Mouse (Mus musculus) MEL (cell line): ENCODE measurements around the gene Ncln. TPM values are rescaled to one million over a fixed set of nuclear protein-coding genes. Genes with fewer than 3 reads are reported as not detected.

Experiments
- DNase-seq: peaks from one replicate; pipeline ENCODE4 v3.0.0; 2011; ENCODE audit warnings: low read depth, low spot score
- H3K27ac ChIP-seq: 2 replicates; pipeline ENCODE4 v1.5.1; 2012; ENCODE audit warnings: low read depth, mild to moderate bottlenecking, control low read depth, low read length, moderate library complexity; ENCODE audit not compliant: control insufficient read depth
- H3K27me3 ChIP-seq, 2 experiments: fragments of 150-350 bp in 1 of 2; sonication (generic) in 1 of 2; 2 replicates each; pipeline ENCODE4 v1.6.1; 2012; ENCODE audit warnings: low read length in 2 of 2, mild to moderate bottlenecking in 2 of 2, improper control_type of control experiment in 1 of 2, moderate library complexity in 1 of 2; ENCODE audit not compliant: insufficient read depth in 2 of 2, control insufficient read depth in 1 of 2
- H3K36me3 ChIP-seq, 2 experiments: 2 replicates each; pipeline ENCODE4 v1.6.1; 2012 to 2014; ENCODE audit warnings: low read length in 2 of 2, improper control_type of control experiment in 1 of 2, inconsistent platforms in 1 of 2, mild to moderate bottlenecking in 1 of 2; ENCODE audit not compliant: insufficient read depth in 2 of 2, control insufficient read depth in 1 of 2
- H3K4me1 ChIP-seq, 2 experiments: fragments of 150-350 bp in 1 of 2; sonication (generic) in 1 of 2; 2 replicates each; pipeline ENCODE4 v1.6.1; 2012; ENCODE audit warnings: low read length in 2 of 2, improper control_type of control experiment in 1 of 2, mild to moderate bottlenecking in 1 of 2; ENCODE audit not compliant: insufficient read depth in 2 of 2, control insufficient read depth in 1 of 2
- H3K4me3 ChIP-seq, 2 experiments: fragments of 150-350 bp in 1 of 2; sonication (generic) in 1 of 2; 2 replicates each; pipeline ENCODE4 v1.5.1; 2012; ENCODE audit warnings: low read depth in 2 of 2, low read length in 2 of 2, mild to moderate bottlenecking in 2 of 2, moderate library complexity in 2 of 2, control low read depth in 1 of 2, improper control_type of control experiment in 1 of 2; ENCODE audit not compliant: control insufficient read depth in 1 of 2, insufficient read depth in 1 of 2
- H3K79me2 ChIP-seq: 2 replicates; pipeline ENCODE4 v1.6.1; 2012; ENCODE audit warnings: mild to moderate bottlenecking, low read length, moderate library complexity; ENCODE audit not compliant: control insufficient read depth, poor library complexity, insufficient read depth
- H3K9ac ChIP-seq: 2 replicates; pipeline ENCODE4 v1.6.1; 2012; ENCODE audit warnings: low read depth, mild to moderate bottlenecking, control low read depth, low read length, moderate library complexity; ENCODE audit not compliant: control insufficient read depth, poor library complexity, severe bottlenecking
- H3K9me3 ChIP-seq: fragments of 150-350 bp; sonication (generic); replicated peaks from 2 replicates; pipeline ENCODE4 v1.6.1; 2012; ENCODE audit warnings: mild to moderate bottlenecking, low read length, improper control_type of control experiment, moderate library complexity; ENCODE audit not compliant: insufficient read depth
- BHLHE40 ChIP-seq: IDR thresholded peaks from 2 replicates; pipeline ENCODE4 v1.6.1; 2012; ENCODE audit warnings: low read depth, mild to moderate bottlenecking, inconsistent platforms, low read length, improper control_type of control experiment, borderline replicate concordance
- CHD2 ChIP-seq: IDR thresholded peaks from 2 replicates; pipeline ENCODE4 v1.6.1; 2011; ENCODE audit warnings: low read length, improper control_type of control experiment
- CTCF ChIP-seq, 3 experiments: IDR thresholded peaks in 2 of 3; conservative IDR thresholded peaks in 1 of 3; 2 replicates each; pipeline ENCODE4 v1.5.1; 2011 to 2012; ENCODE audit warnings: low read length in 3 of 3, low read depth in 2 of 3, mild to moderate bottlenecking in 2 of 3, improper control_type of control experiment in 1 of 3, inconsistent platforms in 1 of 3, mixed read lengths in 1 of 3, moderate library complexity in 1 of 3; ENCODE audit not compliant: control insufficient read depth in 1 of 3, insufficient read depth in 1 of 3, poor library complexity in 1 of 3, severe bottlenecking in 1 of 3
- ELF1 ChIP-seq: IDR thresholded peaks from 2 replicates; pipeline ENCODE4 v1.6.1; 2014; ENCODE audit warnings: low read depth, mild to moderate bottlenecking, inconsistent platforms, low read length, improper control_type of control experiment, moderate library complexity
- HCFC1 ChIP-seq: IDR thresholded peaks from 2 replicates; pipeline ENCODE4 v1.6.1; 2012; ENCODE audit warnings: low read depth, mild to moderate bottlenecking, inconsistent platforms, low read length, improper control_type of control experiment, moderate library complexity
- JUND ChIP-seq: IDR thresholded peaks from 2 replicates; pipeline ENCODE4 v1.6.1; 2011; ENCODE audit warnings: low read depth, mild to moderate bottlenecking, improper control_type of control experiment, low read length
- MAFK ChIP-seq: IDR thresholded peaks from 2 replicates; pipeline ENCODE4 v1.6.1; 2011; ENCODE audit warnings: low read depth, mild to moderate bottlenecking, low read length, improper control_type of control experiment, borderline replicate concordance
- MXI1 ChIP-seq: IDR thresholded peaks from 2 replicates; pipeline ENCODE4 v1.6.1; 2011; ENCODE audit warnings: mild to moderate bottlenecking, low read depth, low read length, improper control_type of control experiment
- MYC ChIP-seq: IDR thresholded peaks from 2 replicates; pipeline ENCODE4 v1.6.1; 2011; ENCODE audit warnings: low read depth, mild to moderate bottlenecking, low read length, improper control_type of control experiment, moderate library complexity
- NELFE ChIP-seq: IDR thresholded peaks from 2 replicates; pipeline ENCODE4 v1.6.1; 2011; ENCODE audit warnings: low read depth, low read length, improper control_type of control experiment
- NRF1 ChIP-seq: IDR thresholded peaks from 2 replicates; pipeline ENCODE4 v1.6.1; 2014; ENCODE audit warnings: low read depth, mild to moderate bottlenecking, inconsistent platforms, low read length, improper control_type of control experiment, moderate library complexity; ENCODE audit not compliant: poor library complexity, insufficient read depth, severe bottlenecking
- POLR2A ChIP-seq, 2 experiments: IDR thresholded peaks; 2 replicates each; pipeline ENCODE4 v1.6.1; 2011 to 2012; ENCODE audit warnings: low read length in 2 of 2, mild to moderate bottlenecking in 2 of 2, control low read depth in 1 of 2, improper control_type of control experiment in 1 of 2, low read depth in 1 of 2, moderate library complexity in 1 of 2; ENCODE audit not compliant: control insufficient read depth in 1 of 2, insufficient read depth in 1 of 2, poor library complexity in 1 of 2
- POLR2AphosphoS2 ChIP-seq: IDR thresholded peaks from 2 replicates; pipeline ENCODE4 v1.6.1; 2011; ENCODE audit warnings: low read length, improper control_type of control experiment
- POLR2AphosphoS5 ChIP-seq: IDR thresholded peaks from 2 replicates; pipeline ENCODE4 v1.6.1; 2012; ENCODE audit warnings: low read depth, borderline replicate concordance, mild to moderate bottlenecking, inconsistent platforms, low read length, moderate library complexity, mixed read lengths
- RAD21 ChIP-seq: IDR thresholded peaks from 2 replicates; pipeline ENCODE4 v1.6.1; 2011; ENCODE audit warnings: mild to moderate bottlenecking, low read depth, low read length, improper control_type of control experiment
- SIN3A ChIP-seq: IDR thresholded peaks from 2 replicates; pipeline ENCODE4 v1.6.1; 2012; ENCODE audit warnings: low read length, improper control_type of control experiment, inconsistent platforms
- TBP ChIP-seq: IDR thresholded peaks from 2 replicates; pipeline ENCODE4 v1.8.0; 2011; ENCODE audit warnings: low read depth, low read length, improper control_type of control experiment
- UBTF ChIP-seq: IDR thresholded peaks from 2 replicates; pipeline ENCODE4 v1.6.1; 2012; ENCODE audit warnings: low read depth, mild to moderate bottlenecking, inconsistent platforms, low read length, improper control_type of control experiment, moderate library complexity, borderline replicate concordance; ENCODE audit not compliant: insufficient read depth
- USF2 ChIP-seq, 2 experiments: IDR thresholded peaks; 2 replicates each; pipeline ENCODE4 v1.6.1; 2011 to 2012; ENCODE audit warnings: improper control_type of control experiment in 2 of 2, low read length in 2 of 2, borderline replicate concordance in 1 of 2, inconsistent platforms in 1 of 2, low read depth in 1 of 2, mild to moderate bottlenecking in 1 of 2; ENCODE audit not compliant: insufficient read depth in 1 of 2
- ZC3H11A ChIP-seq: IDR thresholded peaks from 2 replicates; pipeline ENCODE4 v1.6.1; 2012; ENCODE audit warnings: low read depth, mild to moderate bottlenecking, inconsistent platforms, low read length, improper control_type of control experiment
- ZKSCAN1 ChIP-seq: IDR thresholded peaks from 2 replicates; pipeline ENCODE4 v1.6.1; 2012; ENCODE audit warnings: low read depth, mild to moderate bottlenecking, inconsistent platforms, low read length, improper control_type of control experiment, moderate library complexity
- ZMIZ1 ChIP-seq: IDR thresholded peaks from 2 replicates; pipeline ENCODE4 v1.6.1; 2012; ENCODE audit warnings: low read depth, mild to moderate bottlenecking, inconsistent platforms, low read length, improper control_type of control experiment, moderate library complexity
- ZNF384 ChIP-seq: IDR thresholded peaks from 2 replicates; pipeline ENCODE4 v1.6.1; 2012; ENCODE audit warnings: low read depth, mild to moderate bottlenecking, inconsistent platforms, low read length, improper control_type of control experiment
- polyA plus RNA-seq, 2 experiments: library from polyadenylated mRNA; stranded (reverse) in 1 of 2; unstranded in 1 of 2; fragments of >175 nt in 1 of 2; fragments of >200 nt in 1 of 2; gene quantifications; 2 replicates each; pipeline versions ENCODE4 v1.2.1 to v1.2.4; 2012; ENCODE audit warnings: low replicate concordance in 2 of 2, low read depth in 1 of 2; ENCODE audit not compliant: insufficient read length in 2 of 2, insufficient read depth in 1 of 2, missing spikeins in 1 of 2
- total RNA-seq: library from RNA; depleted of rRNA; stranded (reverse); fragments of 300-350 nt; gene quantifications from 2 replicates; pipeline ENCODE4 v1.2.3, GENCODE M21; 2012

Gene Ncln
- total and polyA plus RNA-seq, 3 experiments = 136 to 276 (median 215) TPM

GRCm38 (mm10) chr10:81488081-81488480 is 8.1 kb downstream of the Ncln start:
- no peak overlapping the region for H3K4me3 ChIP-seq
- DNase-seq = no peak
- H3K27ac ChIP-seq = no peak overlapping the region
- no peaks in the 10 kb centered on the region for H3K9me3 ChIP-seq
- H3K79me2 ChIP-seq = no peaks in the 10 kb centered on the region
- peaks cover 0 to 10% of the 10 kb centered on the region in 2 experiments; a peak in 2 of 4 replicates for H3K4me1 ChIP-seq
- no peak overlapping the region for H3K9ac ChIP-seq
- H3K27me3 ChIP-seq = no peaks in the 10 kb centered on the region
- TF ChIP-seq ZNF384 (no peak), UBTF (no peak), BHLHE40 (no peak), JUND (no peak), RAD21 (no peak), NELFE (no peak), MYC (no peak)
- no peaks in the 10 kb centered on the region; a peak in 1 of 4 replicates for H3K36me3 ChIP-seq

DNA sequence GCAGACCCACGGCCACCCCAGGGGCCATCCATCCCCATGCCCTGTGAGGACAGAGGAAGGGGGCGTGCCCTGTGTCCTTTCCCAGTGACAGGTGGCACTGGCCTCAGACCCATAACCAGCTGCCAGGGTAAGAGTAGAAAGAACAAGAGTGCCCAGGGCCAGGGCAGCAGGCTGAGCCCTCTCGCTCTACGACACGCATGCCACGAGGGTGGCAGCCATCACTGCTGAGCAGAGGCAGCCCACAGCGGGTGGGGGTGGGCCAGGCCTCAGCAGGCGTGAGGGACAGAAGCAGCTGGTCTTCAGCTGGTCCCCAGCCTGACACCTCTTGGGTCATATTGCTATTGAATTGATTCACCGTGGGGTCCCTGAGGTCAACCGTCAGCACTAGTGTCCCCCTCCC is 9.7 kb downstream of the Ncln start:
- no peak for DNase-seq
- Histone ChIP-seq H3K9me3 (no peaks in the 10 kb centered on the region), H3K27ac (no peak overlapping the region), H3K36me3 (no peaks in the 10 kb centered on the region; a peak in 1 of 4 replicates), H3K4me3 (no peak overlapping the region), H3K27me3 (no peaks in the 10 kb centered on the region), H3K4me1 (peaks cover 0 to 14% of the 10 kb centered on the region in 2 experiments; a peak in 2 of 4 replicates), H3K79me2 (no peaks in the 10 kb centered on the region), H3K9ac (no peak overlapping the region)
- no peak for TF ChIP-seq ELF1
- no peak for TF ChIP-seq NRF1
- no peak for TF ChIP-seq RAD21
- TF ChIP-seq HCFC1 = no peak
- TF ChIP-seq SIN3A = no peak
- no peak for TF ChIP-seq POLR2A (IDR thresholded peaks at IDR 0.05; ENCODE audit: control insufficient read depth in 1 of 2, insufficient read depth in 1 of 2, low read depth in 1 of 2, low read length in 2 of 2, poor library complexity in 1 of 2)
- no peak for TF ChIP-seq MXI1
- no peak for TF ChIP-seq NELFE
- TF ChIP-seq USF2 (IDR thresholded peaks at IDR 0.05; ENCODE audit: borderline replicate concordance in 1 of 2, insufficient read depth in 1 of 2, low read depth in 1 of 2, low read length in 2 of 2) = no peak
- no peak for TF ChIP-seq ZNF384
- TF ChIP-seq CTCF (IDR thresholded peaks at IDR 0.05 in 2 of 3, conservative IDR thresholded peaks at IDR 0.05 in 1 of 3; ENCODE audit: control insufficient read depth in 1 of 3, insufficient read depth in 1 of 3, low read depth in 2 of 3, low read length in 3 of 3, poor library complexity in 1 of 3, severe bottlenecking in 1 of 3) = no peak
- TF ChIP-seq POLR2AphosphoS2 = no peak
- TF ChIP-seq TBP = no peak
- TF ChIP-seq ZMIZ1 = no peak
- TF ChIP-seq CHD2 = no peak
- no peak for TF ChIP-seq BHLHE40
- TF ChIP-seq MAFK = no peak
- no peak for TF ChIP-seq ZKSCAN1
- no peak for TF ChIP-seq ZC3H11A
- TF ChIP-seq POLR2AphosphoS5 = no peak
